Mouse (Mus musculus): ENCODE data around the gene Tfcp2. TPM values are rescaled to one million over a fixed set of nuclear protein-coding genes. Genes with fewer than 3 reads are reported as not detected.
"Not testable (repeated sequence)": the region's sequence is repeated elsewhere in the genome, so short reads cannot be mapped to it uniquely, and the experiment has no call there.

The Tfcp2 gene
- total RNA-seq, 2 experiments from 2014 or later: 25.4 to 31.6 TPM

DNA sequence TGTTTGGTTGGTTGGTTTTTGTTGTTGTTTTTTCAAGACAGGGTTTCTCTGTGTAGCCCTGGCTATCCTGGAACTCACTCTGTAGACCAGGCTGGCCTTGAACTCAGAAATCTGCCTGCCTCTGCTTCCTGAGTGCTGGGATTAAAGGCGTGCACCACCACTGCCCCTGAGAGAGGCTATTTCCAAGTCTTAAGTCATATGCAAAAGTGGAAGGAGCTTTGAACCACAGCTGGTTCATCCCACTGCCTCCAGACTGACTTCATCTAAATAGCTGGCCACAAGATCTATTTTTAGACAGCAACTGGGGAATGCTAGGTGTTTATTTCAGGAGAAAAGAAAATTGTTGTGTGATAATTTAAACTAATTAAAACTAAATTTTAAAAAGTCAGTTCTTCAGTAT is 63.5 kb downstream of the Tfcp2 start:
- not testable (repeated sequence) for DNase-seq (ENCODE audit: low spot score in 2 of 2)

DNA sequence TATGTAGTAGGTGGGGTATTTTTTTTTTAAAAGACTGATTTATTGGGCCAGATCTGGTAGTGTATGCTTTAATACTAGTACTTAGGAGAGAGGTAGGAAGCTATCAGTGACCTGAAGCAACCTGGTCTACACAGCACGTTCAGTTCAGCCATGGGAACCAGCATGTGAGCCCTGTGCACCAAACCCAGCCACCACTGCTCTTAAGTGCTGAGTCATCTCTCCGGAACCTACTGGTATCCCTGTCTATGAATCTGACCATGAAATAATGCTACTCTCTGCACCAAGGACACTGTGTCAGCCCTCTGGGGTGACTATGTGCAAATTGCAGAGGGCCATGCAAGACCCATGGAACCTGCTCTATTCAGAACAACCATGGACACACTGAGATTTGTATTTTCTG is 64.8 kb downstream of the Tfcp2 start:
- DNase-seq (ENCODE audit: low spot score in 2 of 2): no peak

DNA sequence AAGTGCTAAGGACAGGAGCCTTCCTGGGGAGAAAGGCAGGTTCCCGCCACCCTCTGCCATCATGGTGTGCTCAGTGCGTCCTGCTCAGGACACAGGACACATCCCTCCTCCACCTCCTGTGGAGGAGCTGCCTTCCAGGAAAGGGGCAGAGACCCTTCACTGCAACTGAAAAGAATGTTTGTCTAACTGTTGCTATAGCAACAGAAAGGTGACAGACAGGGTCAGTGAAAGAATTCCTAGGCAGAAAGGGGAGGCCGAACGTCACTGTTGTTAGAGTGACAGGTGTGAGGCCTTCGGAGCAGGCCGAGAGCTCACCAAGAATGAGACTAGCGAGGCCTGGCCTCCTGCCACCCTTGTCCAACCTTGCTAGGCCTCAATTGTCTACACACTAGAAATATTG is 65.4 kb downstream of the Tfcp2 start:
- no peak for DNase-seq (ENCODE audit: low spot score in 2 of 2)

DNA sequence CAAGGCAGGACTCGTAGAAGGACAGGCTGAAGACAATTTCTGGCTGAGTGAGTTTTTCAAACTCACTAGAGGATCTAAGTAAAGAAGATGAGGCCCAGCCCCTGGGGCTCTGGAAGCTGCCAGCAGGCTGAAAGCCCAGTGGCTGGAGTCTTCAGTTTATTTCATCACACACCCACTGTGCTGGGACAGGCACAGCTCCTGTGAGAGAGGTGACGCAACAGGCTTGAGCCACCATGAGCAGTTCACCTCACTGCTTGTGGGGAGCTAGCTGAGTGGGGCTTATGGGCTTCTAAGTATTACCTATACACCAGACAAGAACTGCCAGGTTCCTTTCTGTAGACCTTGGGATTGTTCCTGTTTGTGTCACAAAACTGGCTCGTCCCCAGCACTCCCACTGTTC is 66.2 kb downstream of the Tfcp2 start:
- no peak for DNase-seq (ENCODE audit: low spot score in 2 of 2)

DNA sequence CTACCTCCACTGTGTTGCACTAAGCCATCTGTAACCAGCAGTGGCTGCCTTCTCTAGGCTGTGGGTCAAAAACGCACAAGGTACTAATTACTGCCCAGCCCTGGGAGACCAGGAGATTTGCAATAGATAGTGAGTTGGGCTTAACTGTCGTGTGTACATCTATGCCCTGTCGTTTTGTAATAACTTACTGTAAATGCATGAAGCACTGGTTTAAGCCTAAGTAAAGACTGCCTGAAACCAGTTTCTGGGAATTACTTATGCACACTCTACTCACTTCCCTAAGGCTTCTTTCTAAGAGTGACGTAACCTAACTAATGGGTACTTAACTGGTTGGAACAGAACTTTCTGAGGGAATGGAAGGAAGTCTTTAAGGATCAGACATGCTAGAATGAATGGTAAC is 72.9 kb downstream of the Tfcp2 start:
- DNase-seq (ENCODE audit: low spot score in 2 of 2): no peak

DNA sequence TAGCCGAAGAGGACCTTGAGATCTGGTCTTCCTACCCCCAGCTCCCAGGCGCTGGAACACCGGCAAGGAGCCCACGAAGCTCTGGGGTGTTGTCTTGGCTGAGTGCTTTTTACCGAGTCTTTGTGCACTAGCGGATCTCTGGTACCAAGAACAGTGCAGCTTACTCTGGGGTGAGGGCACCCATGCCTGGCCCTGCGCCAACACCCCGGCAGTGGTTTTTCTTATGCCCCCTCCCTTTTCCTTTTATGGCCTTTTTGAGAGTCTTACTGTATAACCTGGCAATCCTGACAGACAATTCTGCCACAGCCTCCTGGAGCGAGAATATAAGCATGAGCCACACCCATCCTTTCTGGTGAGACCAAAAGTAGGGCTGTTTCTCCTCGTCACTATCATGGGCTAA is 73.5 kb downstream of the Tfcp2 start:
- DNase-seq (ENCODE audit: low spot score in 2 of 2): no peak

DNA sequence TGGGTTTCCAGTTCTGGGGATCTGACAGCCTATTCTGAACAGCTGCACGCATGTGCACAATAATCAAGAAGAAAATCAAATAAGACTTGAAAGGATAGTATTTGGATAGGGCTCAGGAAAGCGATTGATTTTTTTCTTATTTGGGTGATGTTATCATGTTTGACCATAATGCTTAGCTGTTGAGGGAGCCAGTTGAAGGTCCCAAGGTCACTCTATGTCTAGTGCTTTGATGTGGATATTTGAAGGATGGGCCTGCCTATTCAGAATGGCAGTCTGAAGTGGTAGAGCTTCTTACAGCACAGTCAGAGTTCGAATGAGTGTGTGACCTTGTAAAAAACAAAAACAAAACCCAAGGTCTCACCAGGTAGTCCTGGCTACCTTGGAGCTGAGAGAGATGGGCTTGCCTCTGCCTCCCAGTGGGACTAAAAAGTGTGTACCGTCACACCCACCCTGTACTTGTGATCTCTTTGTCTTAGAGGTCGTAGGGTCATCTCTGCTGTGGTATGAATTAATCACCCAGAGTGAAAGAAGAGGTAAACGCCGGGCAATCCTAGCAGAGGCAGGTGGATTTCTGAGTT is 77.8 kb downstream of the Tfcp2 start:
- DNase-seq (ENCODE audit: low spot score in 2 of 2): no peak

DNA sequence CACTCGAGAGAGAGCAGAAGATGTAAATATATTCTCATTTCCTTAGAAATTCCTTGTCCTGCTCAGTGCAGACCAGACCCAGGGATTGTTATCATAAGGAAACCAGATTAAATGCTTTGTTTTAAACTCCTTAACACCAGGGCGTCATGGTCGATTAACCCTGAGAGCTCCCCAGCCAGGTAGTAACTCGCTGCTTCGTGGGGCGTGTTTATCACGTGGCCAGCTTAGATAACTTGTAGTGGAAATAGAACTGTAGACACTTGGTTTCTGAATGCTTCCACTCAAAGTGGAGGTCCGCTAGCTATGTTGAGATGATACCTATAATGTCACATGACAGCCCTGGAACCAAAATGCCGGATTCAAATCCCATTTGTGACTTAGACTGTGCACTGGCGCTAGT is 81.8 kb downstream of the Tfcp2 start:
- no peak for DNase-seq (ENCODE audit: low spot score in 2 of 2)

DNA sequence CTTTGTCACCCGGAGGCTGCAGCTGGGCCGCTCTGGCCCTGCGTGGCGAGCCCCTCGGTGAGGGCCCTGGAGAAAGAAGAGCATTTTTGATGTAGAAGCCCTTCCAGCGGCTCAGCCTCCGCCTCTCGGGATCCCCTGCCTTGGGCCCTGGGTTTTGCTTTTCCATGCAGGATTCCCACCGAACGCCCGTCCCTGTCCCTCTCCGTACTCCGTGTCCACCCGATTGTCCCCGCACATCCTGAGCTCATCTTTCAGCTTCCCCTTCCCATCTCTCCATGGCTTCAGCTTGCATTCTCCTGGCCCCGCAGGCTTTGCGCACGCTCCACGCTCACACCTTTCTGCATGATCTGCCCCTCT is 82.6 kb downstream of the Tfcp2 start:
- DNase-seq (ENCODE audit: low spot score in 2 of 2): no peak

DNA sequence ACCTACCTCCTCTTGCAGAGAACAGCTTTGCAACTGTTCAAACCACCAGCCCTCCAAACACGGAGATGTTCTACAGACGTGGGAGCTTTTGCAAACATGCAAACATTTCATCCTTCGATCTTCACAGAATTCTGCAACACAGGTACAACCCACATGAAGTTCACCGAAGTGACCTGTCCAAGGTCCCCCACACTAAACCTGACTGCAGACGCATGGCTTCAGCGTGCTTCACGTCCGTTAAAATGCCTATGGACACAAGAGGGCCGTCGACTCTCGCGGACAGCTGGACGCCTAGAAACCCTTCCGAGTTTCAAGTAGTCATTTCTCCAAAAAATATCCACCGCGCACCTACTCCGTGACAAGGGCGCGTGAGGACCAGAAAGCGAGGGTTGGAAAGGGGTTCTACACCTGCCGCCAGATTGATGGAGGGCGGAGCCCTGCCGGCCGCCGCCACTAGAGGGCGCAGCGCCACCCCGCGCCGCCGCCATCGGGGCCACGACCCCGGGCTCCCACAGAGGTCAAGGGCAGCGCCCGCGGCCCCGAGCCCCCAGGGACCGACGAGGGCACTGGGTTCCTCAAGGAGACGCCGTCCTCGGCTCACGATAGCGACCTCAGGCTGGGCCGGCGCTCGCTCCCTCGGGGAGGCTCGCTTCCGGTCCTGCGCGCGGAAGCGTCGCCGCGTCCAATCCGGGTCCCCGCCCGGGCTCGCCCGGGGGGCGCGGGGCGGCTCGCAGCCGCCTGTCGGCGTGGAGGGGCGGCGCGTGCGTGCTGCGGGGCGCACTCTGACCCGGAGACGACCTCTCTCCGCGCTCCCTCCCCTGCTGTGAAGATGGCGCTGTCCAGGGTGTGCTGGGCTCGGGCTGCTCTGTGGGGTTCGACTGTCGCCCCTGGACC is 83.3 kb downstream of the Tfcp2 start, which contains the start of gene Letmd1:
Letmd1 (plus strand) TSS at position 729 of the 894 bp plus-strand sequence.
- DNase-seq (ENCODE audit: low spot score in 2 of 2): peak; percentile 88 to 92

DNA sequence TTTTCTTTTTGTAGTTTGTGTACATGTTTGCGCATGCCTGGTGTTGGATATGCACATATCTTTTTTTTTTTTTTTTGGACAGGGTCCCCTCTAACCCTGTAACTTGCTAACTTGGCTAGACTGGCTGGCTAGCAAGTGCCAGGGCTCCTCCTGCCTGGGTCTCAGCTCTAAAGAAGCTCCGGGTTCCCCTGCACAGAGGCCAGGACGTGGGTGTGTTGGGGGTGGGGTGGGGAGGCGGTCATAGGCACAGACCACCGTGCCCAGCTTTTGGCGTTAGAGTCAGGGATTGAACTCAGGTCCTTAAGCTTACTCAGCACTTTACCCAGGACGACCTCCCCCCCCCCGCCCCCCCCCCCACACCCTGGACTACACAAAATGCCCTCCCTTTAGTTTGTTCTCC is 84.1 kb downstream of the Tfcp2 start:
- DNase-seq (ENCODE audit: low spot score in 2 of 2): no peak

DNA sequence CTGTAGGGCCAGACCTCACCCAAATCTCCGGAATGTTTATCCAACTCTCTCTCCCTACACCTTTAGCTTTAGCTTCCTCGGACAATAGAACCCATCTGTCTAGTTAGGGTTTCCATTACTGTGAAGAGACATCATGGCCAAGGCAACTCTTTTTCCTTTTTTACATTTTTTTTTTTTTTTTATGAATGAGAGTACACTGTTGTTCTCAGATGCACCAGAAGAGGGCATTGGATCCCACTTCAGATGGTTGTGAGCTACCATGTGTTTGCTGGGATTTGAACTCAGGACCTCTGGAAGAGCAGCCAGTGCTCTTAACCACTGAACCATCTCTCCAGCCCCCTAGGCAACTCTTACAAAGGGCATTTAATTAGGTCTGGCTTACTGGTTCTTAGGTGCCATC is 86.4 kb downstream of the Tfcp2 start:
- no peak for DNase-seq (ENCODE audit: low spot score in 2 of 2)

DNA sequence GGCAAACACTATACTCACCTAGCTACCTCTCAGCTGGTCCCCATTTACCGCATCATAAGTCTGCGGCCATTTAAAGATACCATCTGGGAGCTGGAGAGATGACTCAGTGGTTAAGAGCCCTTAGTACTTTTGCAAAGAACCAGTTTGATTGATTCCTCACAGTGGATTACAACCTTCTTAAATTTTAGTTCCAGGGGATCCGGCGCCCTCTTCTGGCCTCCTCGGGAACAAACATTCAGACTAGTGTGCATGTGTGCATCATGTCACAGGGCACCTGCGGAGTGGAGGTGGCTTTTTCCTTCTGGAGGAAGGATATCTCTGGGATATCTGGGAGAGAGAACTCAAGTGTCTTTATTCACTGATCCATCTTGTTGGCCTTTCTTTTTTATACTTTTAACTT is 88.1 kb downstream of the Tfcp2 start:
- peak; percentile 71 to 77 for DNase-seq (ENCODE audit: low spot score in 2 of 2)

DNA sequence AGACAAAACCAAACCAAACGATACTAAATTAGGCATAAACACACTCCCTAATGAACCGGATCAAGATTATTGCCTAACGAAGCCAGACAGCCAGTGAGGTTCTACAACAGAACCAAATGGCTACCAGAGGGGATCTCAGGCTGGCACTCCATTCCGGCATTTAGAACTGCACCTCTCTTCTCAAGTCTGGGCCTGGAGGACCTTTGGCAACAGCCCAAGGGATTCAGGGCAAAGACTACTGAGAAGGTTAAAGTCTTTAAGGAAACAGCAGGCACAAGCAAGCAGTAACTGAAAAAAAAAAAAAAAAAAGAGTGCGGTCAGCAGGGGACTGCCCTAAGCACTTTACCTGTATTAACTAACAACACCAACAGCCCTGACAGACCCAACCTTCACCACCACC is 89.7 kb downstream of the Tfcp2 start:
- no peak for DNase-seq (ENCODE audit: low spot score in 2 of 2)

DNA sequence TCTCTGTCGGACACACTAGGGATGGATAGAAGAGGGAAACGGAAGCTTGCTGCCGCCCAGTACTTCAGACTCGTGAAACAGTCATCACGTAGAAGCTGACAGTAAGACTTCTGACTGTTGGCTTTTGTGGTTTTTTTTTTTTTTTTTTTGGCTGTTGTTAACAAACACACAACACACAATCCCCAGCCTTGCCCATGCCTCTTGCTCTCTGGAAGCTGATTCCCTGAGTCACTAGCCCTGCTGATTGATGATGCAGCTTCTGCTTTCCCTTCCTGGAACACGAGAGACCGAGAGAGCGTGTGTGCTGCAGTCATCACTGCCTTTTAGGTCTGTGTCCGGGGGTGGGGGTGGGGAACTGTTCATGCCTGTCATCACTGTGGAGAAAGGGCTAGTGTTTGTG is 90.2 kb downstream of the Tfcp2 start:
- DNase-seq (ENCODE audit: low spot score in 2 of 2): no peak

DNA sequence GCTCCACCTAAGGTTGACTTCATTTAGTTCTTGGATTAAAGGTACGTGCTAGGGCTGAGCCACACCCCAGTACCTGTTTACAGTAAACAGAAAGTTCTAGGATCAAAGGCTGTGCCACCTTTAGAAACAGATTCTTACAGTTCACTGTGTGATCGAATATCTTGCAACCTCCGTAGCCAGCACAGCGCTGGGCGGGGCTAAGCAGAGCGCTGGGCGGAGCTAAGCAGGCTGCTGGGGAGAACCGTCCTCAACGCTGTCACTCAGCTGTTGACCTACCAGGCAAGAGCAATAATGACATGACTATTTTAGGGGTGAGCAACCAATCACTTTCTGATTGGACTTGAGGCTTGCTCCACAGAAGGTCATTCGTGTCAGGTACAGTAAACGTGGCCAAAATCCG is 90.9 kb downstream of the Tfcp2 start:
- no peak for DNase-seq (ENCODE audit: low spot score in 2 of 2)

DNA sequence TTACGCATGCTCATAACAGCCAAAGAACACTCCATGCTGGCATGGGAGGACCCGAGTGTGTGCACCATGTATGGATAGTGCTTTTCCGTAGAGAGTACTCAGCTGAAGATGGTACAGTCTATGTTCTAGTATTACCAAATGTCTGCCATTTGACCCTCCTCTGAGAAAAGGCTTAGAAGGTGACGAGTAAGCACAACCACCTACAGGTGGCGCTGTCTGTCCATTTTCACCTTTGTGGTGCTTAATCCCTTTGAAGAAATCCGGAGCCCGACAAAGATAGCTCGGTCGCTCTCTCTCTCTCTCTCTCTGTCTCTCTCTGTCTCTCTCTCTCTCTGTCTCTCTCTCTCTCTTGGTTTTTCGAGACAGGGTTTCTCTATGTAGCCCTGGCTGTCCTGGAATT is 93.8 kb downstream of the Tfcp2 start:
- peak; percentile 56 to 65 for DNase-seq (ENCODE audit: low spot score in 2 of 2)

DNA sequence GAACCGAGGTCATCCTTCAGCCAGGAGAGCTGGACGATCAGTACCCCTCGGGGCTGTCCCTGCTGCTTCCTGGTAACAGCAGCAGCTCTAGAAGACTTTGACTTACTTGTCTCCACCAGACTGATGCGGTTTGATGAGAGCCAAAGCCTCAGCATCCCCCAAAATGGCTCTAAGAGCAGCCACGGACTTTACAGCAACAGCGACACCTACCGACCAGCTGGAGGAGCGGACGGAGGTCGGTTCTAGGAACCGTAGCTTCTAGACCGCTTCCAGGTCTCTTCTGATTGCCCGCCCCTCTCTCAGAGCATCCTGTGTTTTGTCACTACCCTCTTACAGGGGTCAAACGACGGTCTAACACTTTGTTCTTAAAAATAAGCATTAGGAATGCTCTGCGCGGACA is 94.5 kb downstream of the Tfcp2 start:
- peak; percentile 72 to 82 for DNase-seq (ENCODE audit: low spot score in 2 of 2)

DNA sequence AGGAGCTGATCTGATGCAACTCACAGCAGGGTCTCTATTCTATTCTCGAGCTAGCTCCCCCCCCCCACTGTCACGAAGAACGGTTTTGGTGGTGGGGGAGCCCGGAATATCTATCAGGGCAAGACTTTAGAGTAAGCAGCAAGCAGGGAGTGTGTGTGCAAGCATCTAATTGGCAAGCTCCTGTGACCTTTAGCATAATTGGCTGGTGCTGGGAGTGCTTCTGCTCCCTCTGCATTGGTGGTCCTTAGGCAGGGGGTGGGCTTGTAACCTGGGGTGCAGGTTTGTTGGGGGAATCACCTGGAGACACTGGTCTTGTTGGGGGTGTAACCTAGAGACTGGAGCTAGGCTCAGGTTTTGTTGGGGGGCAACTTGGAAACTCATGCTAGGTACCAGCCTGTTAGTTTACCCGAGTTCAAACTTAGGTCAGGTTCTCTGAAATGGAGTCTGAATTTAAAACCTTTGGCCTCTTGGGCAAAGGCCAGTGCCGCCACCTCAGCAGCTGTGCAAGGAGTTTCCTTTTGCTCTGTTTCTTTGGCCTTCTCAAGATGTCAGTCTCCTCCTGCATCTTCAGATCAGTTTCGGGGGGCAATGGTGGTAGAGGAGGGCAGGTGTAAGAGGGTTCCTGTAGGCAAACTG is 95.3 kb downstream of the Tfcp2 start:
- no peak for DNase-seq (ENCODE audit: low spot score in 2 of 2)

DNA sequence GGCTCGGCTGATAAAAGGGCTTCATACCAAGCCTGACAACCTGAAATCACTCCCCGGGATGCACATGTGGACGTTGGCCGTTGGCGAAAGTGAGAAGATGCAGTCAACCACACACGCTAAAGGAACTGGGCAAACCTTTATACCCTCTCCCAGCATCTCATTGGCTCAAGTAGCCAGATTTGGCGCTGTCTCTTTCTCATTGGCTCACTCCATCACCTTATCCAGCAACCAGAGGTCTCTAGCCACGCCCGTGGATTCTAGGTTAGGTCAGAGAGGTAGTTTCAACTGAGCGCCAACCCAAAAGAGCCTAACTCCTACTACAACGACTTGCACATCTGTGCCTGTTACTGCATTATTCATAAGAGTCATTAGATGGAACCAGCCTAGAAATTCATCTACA is 99.3 kb downstream of the Tfcp2 start:
- no peak for DNase-seq (ENCODE audit: low spot score in 2 of 2)

DNA sequence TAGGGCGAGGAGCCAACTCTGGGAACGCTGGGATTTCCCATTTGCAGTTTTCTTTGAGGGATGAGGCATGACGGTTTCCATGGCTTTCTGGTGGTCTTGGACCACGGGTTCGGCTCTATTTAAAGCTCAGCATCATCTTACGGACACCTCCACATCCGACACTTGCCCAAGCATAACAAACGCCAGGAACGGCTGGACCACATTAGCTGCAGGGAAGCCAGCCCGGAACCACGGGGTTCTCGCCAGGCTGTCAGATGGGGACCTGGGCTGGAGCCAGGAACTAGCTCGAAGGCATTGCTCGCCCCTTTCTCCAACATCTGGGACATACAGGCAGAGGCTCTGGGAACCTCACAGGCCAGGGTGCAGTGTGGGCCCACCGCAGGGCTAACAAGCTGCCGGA is 100.6 kb downstream of the Tfcp2 start:
- peak; percentile 50 to 53 for DNase-seq (ENCODE audit: low spot score in 2 of 2)

DNA sequence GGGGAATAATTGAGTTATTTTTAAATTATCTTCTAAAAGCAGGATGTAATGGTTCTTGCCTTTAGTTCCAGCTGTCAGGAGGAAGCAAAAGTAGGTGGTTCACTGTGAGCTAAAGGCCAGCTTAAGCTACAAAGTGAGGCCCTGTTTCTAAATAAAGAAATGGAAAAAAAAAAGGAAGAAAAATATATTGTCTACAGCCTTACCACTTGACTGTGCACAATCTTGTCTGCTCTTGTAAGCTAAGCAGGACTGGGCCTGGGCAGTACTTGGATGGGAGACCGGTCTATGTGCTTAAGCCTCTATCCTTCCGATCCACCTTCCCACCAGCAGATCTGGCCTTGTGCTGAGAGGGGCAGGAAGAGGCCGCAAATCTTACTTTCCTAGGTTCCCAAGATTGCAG is 102.3 kb downstream of the Tfcp2 start:
- DNase-seq (ENCODE audit: low spot score in 2 of 2): no peak

Data from left cerebral cortex, adult 18-20 months (tissue).